Mouse (Mus musculus): Measurements from ENCODE around the gene Obp2a.

- no peak for TF ChIP-seq CTCF (IDR thresholded peaks at IDR 0.05; ENCODE audit: borderline replicate concordance, extremely low read depth, insufficient read depth, insufficient read length)
- no peak for TF ChIP-seq POLR2A (IDR thresholded peaks at IDR 0.05; ENCODE audit: borderline replicate concordance, extremely low read depth, insufficient read depth, insufficient read length, poor library complexity, severe bottlenecking)
These were observed 39.6 kb upstream of the Obp2a start for GRCm38 (mm10) chr2:25660279-25660678.

Measured in brain, embryonic 14.5 days (tissue).